Mouse (Mus musculus) 3T3-L1 (cell line): ENCODE results near the gene Slc22a16.
A peak's percentile ranks its signal among the peaks of the same experiment; 100 is the strongest.

ENCODE experiments used
- DNase-seq: peaks from one replicate; pipeline ENCODE4 v3.0.0-alpha.2; 2015; ENCODE audit warnings: low read depth, low spot score

Slc22a16 gene

DNA sequence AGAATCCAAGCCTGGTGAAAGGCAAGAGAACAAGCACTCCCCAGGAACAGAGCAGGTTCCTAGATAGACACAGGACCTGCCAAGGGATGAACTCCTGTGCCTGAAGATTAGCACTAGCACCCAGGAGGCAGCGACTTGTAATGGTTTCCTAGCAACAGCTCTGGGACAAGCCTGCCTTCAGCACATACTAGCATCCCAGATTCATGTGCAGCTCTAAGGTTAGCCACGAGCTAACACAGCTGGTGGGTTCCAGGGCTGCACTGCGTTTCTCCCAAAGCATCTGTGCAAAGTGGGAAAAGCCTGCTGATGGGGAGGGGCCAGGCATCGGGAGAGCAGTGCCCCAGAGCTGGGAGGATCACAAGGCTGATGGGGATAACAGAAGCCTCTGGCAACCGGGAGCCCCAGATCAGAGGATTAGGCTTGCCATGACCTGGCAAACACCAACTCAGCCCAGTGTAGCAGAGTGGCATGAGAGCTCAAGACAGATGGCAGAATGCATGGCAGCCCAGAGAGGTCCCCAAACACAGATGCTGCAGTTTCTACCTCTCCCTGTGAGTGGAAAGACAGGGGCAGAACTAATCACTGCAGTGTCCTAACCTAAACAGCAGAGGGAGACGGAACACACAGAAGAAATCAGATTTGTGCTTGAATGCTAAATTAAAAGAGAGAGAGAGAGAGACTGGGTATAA lies 34.7 kb downstream of the Slc22a16 start:
- peak; percentile 43 for DNase-seq

- no peak for DNase-seq
Measured at GRCm38 (mm10) chr10:40617973-40618372, 47.8 kb downstream of the Slc22a16 start.

DNA sequence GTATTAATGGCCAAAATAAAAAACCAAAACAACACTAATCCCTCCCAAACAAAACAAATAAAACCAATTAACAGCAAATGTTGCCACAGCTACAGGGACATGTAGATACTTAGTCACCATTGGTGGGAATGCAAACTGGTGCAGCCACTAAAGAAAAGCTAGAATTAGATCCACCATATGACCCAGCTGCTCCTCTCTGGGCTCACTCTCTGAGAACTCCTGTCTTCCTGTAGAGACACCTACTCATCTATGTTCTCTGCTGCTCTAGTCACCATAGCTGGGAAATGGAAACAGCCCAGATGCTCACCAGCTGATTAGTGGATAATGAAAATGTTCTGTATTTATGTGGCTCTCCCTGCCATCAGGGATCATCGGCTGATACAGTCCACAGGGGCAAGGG lies 49.6 kb downstream of the Slc22a16 start:
- no peak for DNase-seq

DNA sequence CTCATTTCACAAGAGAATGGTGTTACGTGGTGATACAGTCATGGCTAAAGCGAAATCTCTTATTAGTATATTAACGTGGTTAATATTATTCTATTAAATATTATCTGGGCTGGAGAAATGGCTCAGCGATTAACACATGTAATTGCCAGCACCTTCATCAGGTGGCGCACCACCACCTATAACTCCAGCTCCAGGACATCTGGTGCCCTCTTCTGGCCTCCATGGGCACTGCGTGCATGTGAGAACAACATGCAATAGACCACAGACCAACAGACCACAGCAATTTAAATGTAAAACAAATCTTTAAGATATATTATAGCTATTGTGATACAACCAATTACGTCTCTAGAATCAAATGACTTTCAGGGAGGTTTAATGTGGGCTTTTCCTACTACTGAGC lies 59.0 kb downstream of the Slc22a16 start:
- peak; percentile 69 for DNase-seq

GRCm38 (mm10) chr10:40629656-40630311 lies 59.6 kb downstream of the Slc22a16 start, which contains the start of gene Ddo:
Gene Ddo, plus strand, starts transcription at chr10:40630011.
- peak; percentile 28 for DNase-seq

DNA sequence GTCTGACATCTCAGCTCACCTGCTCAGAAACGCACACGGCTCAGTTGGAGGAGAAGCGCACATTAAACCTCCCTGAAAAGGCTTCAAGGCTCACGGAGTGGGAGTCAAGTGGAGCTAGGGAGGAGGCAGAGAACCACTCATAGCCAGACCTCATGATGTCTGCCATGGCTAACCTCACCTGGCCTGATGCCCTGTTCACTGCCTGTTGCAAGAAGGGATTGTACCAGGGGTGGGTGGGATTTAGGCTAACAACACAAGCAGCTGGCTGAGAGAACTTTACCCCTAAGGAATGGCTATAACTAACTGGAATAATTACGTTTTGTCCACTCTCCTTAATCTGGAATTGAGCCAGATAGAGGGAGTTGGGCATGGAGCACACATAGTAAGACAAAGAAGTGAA lies 60.3 kb downstream of the Slc22a16 start:
- no peak for DNase-seq

DNA sequence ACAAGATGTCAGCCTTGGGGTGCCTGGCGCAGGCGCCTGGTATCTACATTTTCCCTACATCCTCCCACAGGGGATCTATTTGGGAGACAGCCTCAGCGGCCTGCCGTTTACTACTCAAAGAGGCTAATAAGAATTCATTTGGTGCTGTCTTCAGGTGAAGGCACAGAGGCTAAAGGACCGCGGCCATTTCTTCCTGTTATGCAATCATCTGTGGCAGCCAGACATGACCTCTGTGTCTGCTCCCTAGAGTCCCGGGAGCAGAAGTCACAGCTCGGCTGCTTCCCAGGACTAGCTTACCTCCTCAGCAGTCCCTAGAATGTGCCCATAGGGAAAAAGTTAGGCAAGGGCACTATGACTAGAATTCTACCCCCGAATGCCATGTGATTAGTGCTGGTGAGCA lies 60.8 kb downstream of the Slc22a16 start:
- DNase-seq: no peak

- no peak for DNase-seq
Measured at GRCm38 (mm10) chr10:40632087-40632486, 62.0 kb downstream of the Slc22a16 start.

DNA sequence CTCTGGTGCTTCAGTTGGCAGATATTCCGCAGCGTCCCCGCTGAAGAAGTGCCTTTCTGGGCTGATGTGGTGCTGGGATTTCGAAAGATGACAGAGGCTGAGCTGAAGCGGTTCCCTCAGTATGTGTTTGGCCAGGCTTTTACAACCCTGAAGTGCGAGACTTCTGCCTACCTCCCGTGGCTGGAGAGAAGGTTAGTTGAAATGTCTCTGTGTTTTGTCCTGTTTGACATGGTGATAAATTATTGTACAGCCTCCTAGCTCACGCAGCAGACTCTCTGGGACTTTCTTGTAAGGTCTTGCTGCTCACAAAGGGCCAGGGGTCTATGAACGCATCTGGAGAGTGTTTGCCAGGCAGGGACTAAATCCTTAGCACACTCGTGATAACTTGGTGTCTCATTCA lies 67.2 kb downstream of the Slc22a16 start:
- DNase-seq: no peak

- DNase-seq: peak; percentile 67
Measured at GRCm38 (mm10) chr10:40638276-40638675, 68.1 kb downstream of the Slc22a16 start.

GRCm38 (mm10) chr10:40638823-40639819 lies 69.0 kb downstream of the Slc22a16 start:
- peak; percentile 76 for DNase-seq

GRCm38 (mm10) chr10:40640406-40640805 lies 70.3 kb downstream of the Slc22a16 start:
- DNase-seq: no peak

DNA sequence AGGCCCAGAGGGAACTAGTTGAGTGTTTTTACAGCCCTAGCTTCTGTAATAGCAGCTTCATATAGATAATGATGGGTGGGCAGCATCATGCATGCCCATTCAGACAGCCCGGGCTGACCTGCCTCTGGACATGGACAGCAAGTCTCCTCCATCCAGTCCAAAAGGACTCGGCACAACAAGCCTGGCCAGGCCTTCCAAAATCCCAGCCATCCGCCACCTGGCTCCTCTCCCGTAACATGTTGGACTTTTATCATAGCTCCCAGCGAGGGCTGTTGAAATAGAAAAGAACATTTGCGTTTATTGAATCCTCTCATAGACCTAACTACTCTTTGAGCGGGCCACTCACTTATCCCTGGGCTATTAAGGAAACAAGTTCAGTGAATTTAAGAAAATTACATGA lies 71.8 kb downstream of the Slc22a16 start:
- DNase-seq: no peak

GRCm38 (mm10) chr10:40643126-40643525 lies 73.0 kb downstream of the Slc22a16 start:
- no peak for DNase-seq

DNA sequence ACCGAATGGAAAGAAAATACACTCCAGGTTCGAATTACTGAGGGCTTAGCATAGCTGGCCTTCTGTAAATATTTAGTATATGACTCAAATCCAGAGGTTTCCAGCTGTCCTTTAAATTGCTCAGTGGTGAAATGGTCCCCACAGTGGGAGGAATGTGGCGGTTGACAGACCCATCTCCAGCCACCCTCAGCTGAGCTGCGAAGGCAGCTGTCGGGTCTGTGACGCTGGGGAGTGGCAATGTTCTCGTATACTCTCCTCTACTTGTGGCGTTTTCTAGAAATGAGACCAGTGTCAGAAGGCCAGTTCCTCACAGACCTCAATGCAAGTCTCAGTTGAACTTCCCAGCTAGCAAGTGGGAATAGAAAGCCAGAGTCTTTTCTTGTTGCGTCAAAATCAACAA lies 74.3 kb downstream of the Slc22a16 start:
- peak; percentile 46 for DNase-seq

- no peak for DNase-seq
Measured at GRCm38 (mm10) chr10:40645346-40645745, 75.2 kb downstream of the Slc22a16 start.

DNA sequence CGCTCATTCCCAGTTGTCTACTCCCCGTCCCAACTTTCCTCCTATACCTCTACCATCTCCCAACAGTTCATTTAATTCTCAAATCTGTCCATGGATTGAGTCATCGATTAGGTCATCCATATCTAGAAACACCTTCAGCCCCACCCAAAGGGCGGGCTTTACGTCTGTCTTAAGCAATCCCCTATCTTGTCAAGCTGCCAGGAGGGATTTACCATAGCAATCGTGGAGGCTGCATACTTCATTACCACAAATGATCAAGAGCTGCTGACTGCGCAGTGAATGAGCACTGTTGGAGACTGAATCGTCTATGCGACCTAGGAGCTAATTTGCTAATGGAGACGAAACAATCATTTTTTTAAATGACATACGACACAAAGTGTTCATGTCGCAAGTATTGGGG lies 78.6 kb downstream of the Slc22a16 start:
- peak; percentile 49 for DNase-seq

DNA sequence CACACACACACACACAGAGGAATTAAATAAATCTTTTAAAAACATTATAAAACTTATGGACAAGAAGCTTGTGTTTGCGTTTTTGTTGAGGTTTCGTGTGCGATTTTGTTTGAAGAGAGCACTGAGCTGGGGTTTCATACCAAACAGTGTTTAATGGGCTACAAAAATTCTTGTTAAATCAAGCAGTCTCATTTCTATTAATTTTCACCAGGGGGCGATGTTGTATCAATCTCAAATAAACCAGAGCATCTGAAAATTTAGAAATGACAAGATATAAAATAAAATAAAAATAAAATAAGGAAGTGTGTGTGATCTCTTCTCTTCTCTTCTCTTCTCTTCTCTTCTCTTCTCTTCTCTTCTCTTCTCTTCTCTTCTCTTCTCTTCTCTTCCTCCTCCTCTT lies 79.5 kb downstream of the Slc22a16 start:
- peak; percentile 78 for DNase-seq

DNA sequence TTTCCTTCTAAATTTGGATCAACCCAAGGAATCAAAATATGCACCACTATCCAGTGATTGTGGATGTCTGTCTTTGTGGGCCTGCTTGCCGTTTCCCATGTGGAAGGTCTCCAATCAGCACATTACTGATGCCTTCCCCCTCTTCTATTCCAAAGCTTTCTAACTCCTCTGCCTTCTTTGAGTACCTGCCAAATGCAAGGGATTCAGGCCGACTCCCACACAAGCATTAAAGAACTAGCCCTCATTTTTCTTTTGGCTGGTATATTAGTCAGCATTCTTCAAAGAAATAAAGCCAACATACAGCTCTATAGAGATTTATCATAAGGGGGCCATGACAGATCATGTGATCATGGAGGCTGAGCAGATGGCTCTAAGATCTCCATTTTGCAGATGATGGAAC lies 81.5 kb downstream of the Slc22a16 start:
- DNase-seq: peak; percentile 38
